Mouse (Mus musculus): ENCODE results near the gene Rab5a.
A peak's percentile ranks its signal among the peaks of the same experiment; 100 is the strongest.
"Not testable (repeated sequence)": the region's sequence is repeated elsewhere in the genome, so short reads cannot be mapped to it uniquely, and the experiment has no call there.

The Rab5a gene

GRCm38 (mm10) chr17:53478858-53479603, at the start of gene Rab5a:
Gene Rab5a (plus strand): TSS chr17:53479234.
- DNase-seq (ENCODE audit: low read depth): peak; percentile 100

- DNase-seq (ENCODE audit: low read depth): no peak
Observed at GRCm38 (mm10) chr17:53456152-53456551, 22.9 kb upstream of the Rab5a start.

- DNase-seq (ENCODE audit: low read depth): no peak
Observed at GRCm38 (mm10) chr17:53456742-53457141, 22.3 kb upstream of the Rab5a start.

GRCm38 (mm10) chr17:53462603-53463495, 16.2 kb upstream of the Rab5a start, which contains the start of gene Efhb:
Gene Efhb (minus strand): TSS chr17:53463321.
- peak; percentile 84 for DNase-seq (ENCODE audit: low read depth)

- DNase-seq (ENCODE audit: low read depth): no peak
Observed at GRCm38 (mm10) chr17:53463496-53463840, 15.6 kb upstream of the Rab5a start.

GRCm38 (mm10) chr17:53465569-53465968, 13.5 kb upstream of the Rab5a start:
- peak; percentile 37 for DNase-seq (ENCODE audit: low read depth)

- DNase-seq (ENCODE audit: low read depth): no peak
Observed at GRCm38 (mm10) chr17:53468697-53469096, 10.3 kb upstream of the Rab5a start.

- DNase-seq (ENCODE audit: low read depth): no peak
Observed at GRCm38 (mm10) chr17:53478066-53478857, 772 bp upstream of the Rab5a start.

- peak; percentile 75 for DNase-seq (ENCODE audit: low read depth)
Observed at GRCm38 (mm10) chr17:53479604-53480041, 589 bp downstream of the Rab5a start.

- peak; percentile 37 for DNase-seq (ENCODE audit: low read depth)
Observed at GRCm38 (mm10) chr17:53480433-53480832, 1.4 kb downstream of the Rab5a start.

GRCm38 (mm10) chr17:53488291-53489006, 9.4 kb downstream of the Rab5a start:
- DNase-seq (ENCODE audit: low read depth): no peak

GRCm38 (mm10) chr17:53489007-53489378, 10.0 kb downstream of the Rab5a start:
- DNase-seq (ENCODE audit: low read depth): no peak

- DNase-seq (ENCODE audit: low read depth): no peak
Observed at GRCm38 (mm10) chr17:53502966-53503365, 23.9 kb downstream of the Rab5a start.

GRCm38 (mm10) chr17:53512311-53512951, 33.4 kb downstream of the Rab5a start:
- DNase-seq (ENCODE audit: low read depth): peak; percentile 39

- DNase-seq (ENCODE audit: low read depth): no peak
Observed at GRCm38 (mm10) chr17:53519364-53519763, 40.3 kb downstream of the Rab5a start.

GRCm38 (mm10) chr17:53520509-53520908, 41.5 kb downstream of the Rab5a start:
- no peak for DNase-seq (ENCODE audit: low read depth)

- no peak for DNase-seq (ENCODE audit: low read depth)
Observed at GRCm38 (mm10) chr17:53528034-53528433, 49.0 kb downstream of the Rab5a start.

GRCm38 (mm10) chr17:53531160-53531559, 52.1 kb downstream of the Rab5a start:
- peak; percentile 27 for DNase-seq (ENCODE audit: low read depth)

- peak; percentile 19 for DNase-seq (ENCODE audit: low read depth)
Observed at GRCm38 (mm10) chr17:53532425-53532824, 53.4 kb downstream of the Rab5a start.

- not testable (repeated sequence) for DNase-seq (ENCODE audit: low read depth)
Observed at GRCm38 (mm10) chr17:53539351-53539750, 60.3 kb downstream of the Rab5a start, which contains the start of gene Pp2d1. Gene Pp2d1 (minus strand): TSS chr17:53539451.

GRCm38 (mm10) chr17:53542536-53542935, 63.5 kb downstream of the Rab5a start:
- no peak for DNase-seq (ENCODE audit: low read depth)

Measured in naive thymus-derived CD4-positive, alpha-beta T cell, adult 2 months (primary cell).